Mouse (Mus musculus): ENCODE data around the gene Calm3.
"Not testable (repeated sequence)": the region's sequence is repeated elsewhere in the genome, so short reads cannot be mapped to it uniquely, and the experiment has no call there.

Calm3 gene

DNA sequence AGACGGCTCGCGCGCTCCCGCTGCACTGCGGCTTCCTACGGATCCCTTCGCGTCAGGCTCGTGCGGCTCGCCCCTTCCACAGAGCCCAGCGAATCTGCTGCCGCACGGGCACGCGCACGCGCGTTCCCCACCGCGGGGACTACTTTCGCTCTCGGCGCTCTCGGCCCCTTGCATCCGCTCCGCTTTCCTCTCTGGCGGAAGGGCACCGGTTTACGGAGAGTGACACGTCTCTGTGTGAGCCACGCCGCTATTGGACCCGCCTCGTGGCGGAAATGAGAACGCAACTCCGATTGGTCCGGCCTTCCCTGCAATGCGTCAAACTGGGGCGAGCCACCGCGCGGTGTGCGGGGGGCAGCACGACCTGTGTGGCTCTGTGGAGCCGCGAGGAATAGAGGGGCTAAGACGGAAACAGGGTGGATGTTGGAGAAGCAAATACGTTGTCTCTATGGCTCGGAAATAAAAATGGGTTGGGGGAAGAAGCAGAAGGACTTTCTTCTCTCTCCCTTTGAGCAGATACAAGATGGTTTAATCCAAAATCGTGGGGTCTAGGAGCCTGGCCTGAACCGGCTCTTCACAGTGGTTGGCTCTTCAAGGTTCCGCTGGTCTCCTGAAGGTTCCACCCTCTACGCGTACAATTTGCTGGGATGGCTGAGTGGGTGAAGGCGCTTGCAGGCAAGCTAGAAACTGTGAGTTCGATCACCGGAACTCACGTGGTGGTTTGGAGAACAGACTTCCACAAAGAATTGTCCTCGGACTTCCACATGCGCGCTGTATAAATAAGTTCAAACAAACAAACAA, at the start of gene Calm3:
TSS of gene Calm3 (minus strand) at position 78 of the 798 bp plus-strand sequence.
- TF ChIP-seq CTCF (conservative IDR thresholded peaks at IDR 0.05; ENCODE audit: low read length) (no peak), NANOG (IDR thresholded peaks at IDR 0.05; ENCODE audit: borderline replicate concordance, low read length) (no peak), POU5F1 (IDR thresholded peaks at IDR 0.05; ENCODE audit: borderline replicate concordance, low read length) (no peak)
- Histone ChIP-seq H3K4me1 (replicated peaks; ENCODE audit: low read depth, low read length) (peaks cover 43% of the 10 kb centered on the region), H3K36me3 (ENCODE audit: insufficient read depth, low read length) (peaks cover 29% of the 10 kb centered on the region), H3K4me3 (replicated peaks; ENCODE audit: low read length) (peak within 1 kb of the TSS; percentile 100), H3K9me3 (ENCODE audit: low read length) (no peaks in the 10 kb centered on the region), H3K27me3 (ENCODE audit: insufficient read depth, low read length) (no peaks in the 10 kb centered on the region)

DNA sequence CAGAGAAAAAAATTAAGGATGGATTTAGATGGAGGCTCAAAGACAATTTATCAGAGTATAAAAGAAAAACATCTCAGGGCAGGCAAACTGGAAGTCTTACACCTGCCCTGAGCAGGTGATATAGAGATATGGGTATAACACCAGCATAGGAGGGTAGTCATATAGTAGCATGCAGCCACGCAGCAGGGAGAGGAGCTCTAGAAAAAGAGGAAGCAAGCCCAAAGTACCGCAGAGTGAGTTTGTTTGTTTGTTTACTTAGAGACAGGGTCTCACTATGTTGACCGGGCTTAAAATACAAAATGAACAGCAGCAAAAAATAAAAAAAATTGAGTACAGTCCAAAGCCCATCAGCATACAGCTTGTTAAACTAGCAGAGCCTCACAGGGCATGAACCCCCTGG, 47.2 kb upstream of the Calm3 start:
- H3K9me3 ChIP-seq (ENCODE audit: low read length), result no peaks in the 10 kb centered on the region
- no peak for TF ChIP-seq POU5F1 (IDR thresholded peaks at IDR 0.05; ENCODE audit: borderline replicate concordance, low read length)
- TF ChIP-seq NANOG (IDR thresholded peaks at IDR 0.05; ENCODE audit: borderline replicate concordance, low read length), result no peak
- no peaks in the 10 kb centered on the region for H3K36me3 ChIP-seq (ENCODE audit: insufficient read depth, low read length)
- no peak overlapping the region for H3K4me3 ChIP-seq (replicated peaks; ENCODE audit: low read length)
- H3K4me1 ChIP-seq (replicated peaks; ENCODE audit: low read depth, low read length), result peaks cover 4% of the 10 kb centered on the region
- no peaks in the 10 kb centered on the region for H3K27me3 ChIP-seq (ENCODE audit: insufficient read depth, low read length)

DNA sequence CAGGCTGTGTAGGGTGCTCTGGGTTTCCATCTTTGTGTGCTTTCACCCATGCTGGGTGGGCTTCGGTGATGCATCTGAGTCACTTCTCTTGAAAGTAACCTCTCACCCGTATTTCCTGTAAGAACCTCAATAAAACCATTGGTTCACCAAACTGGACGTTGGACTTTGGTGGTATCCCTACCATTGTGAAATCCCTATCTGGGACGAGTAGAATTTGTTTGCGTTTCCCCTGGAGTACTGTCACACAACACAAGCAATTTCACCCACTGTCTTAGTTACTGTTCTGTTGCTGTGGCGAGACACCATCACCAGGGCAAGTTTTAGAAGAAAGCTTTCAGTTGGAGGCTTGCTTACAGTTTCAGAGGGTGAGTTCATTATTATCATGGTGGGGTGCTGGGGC, 44.5 kb upstream of the Calm3 start:
- Histone ChIP-seq H3K9me3 (ENCODE audit: low read length) (no peaks in the 10 kb centered on the region), H3K4me1 (replicated peaks; ENCODE audit: low read depth, low read length) (peaks cover 7% of the 10 kb centered on the region), H3K4me3 (replicated peaks; ENCODE audit: low read length) (no peak overlapping the region), H3K36me3 (ENCODE audit: insufficient read depth, low read length) (no peaks in the 10 kb centered on the region), H3K27me3 (ENCODE audit: insufficient read depth, low read length) (no peaks in the 10 kb centered on the region; the same call in 1 of the 2 replicates)
- TF ChIP-seq POU5F1 (IDR thresholded peaks at IDR 0.05; ENCODE audit: borderline replicate concordance, low read length) (no peak), NANOG (IDR thresholded peaks at IDR 0.05; ENCODE audit: borderline replicate concordance, low read length) (no peak), CTCF (conservative IDR thresholded peaks at IDR 0.05; ENCODE audit: low read length) (no peak)

DNA sequence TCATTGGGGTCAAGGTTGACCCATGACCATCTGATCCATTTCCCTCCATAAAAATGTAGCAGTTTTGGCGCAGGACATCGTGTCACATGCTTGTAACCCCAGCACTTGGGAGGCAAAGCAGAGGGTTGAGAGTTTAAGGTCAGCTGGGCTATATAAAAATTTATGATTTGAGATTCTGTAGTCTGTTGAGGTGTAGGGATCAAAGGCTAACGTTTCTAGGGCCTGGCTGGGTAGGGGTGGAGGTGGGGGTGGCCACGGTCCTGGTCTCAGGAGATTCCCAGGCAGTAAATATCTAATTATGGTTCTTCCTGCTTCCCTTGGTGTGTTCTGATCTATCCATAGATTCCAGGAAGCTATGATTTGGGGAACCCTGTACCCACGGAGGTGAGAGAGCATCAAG, 37.8 kb upstream of the Calm3 start:
- Histone ChIP-seq H3K9me3 (ENCODE audit: low read length) (no peaks in the 10 kb centered on the region), H3K4me1 (replicated peaks; ENCODE audit: low read depth, low read length) (peaks cover 24% of the 10 kb centered on the region), H3K36me3 (ENCODE audit: insufficient read depth, low read length) (no peaks in the 10 kb centered on the region), H3K27me3 (ENCODE audit: insufficient read depth, low read length) (peaks cover 21% of the 10 kb centered on the region), H3K4me3 (replicated peaks; ENCODE audit: low read length) (no peak overlapping the region)
- TF ChIP-seq CTCF (conservative IDR thresholded peaks at IDR 0.05; ENCODE audit: low read length), result no peak
- TF ChIP-seq NANOG (IDR thresholded peaks at IDR 0.05; ENCODE audit: borderline replicate concordance, low read length), result no peak
- TF ChIP-seq POU5F1 (IDR thresholded peaks at IDR 0.05; ENCODE audit: borderline replicate concordance, low read length), result no peak

DNA sequence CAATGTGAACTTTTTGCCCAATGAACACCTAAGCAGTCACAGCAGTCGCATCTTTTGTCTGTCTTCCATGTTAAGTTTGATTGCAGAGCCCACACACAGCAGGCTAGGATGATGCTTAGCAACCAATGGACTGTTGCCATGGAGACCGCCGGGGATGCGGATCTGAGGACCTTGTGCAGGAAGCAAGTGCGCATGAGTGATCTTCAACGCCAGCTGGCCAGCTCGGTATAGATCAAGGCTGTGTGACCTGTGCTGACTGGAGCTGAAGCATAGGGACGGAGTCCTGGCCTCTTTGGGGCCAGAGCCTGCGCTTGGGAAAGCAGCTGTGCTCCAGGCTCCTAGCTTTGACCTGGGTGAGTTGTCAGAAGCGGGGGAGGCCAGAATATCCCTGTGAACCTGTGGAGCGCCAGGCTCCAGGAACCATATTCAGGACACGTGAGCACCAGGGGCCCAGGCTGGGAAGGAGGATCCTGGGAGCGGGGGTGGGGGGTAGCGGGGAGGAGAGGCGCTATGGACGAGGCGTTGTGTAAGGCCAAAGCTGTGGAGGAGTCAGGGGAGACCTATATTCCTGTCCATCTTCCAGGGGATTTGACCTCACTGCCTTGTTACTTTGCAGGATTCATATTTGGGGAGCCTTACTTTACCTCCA, 35.7 kb upstream of the Calm3 start, which contains the start of gene Pnmal1:
TSS of gene Pnmal1 (plus strand) at position 141 of the 649 bp plus-strand sequence.
- no peaks in the 10 kb centered on the region for H3K9me3 ChIP-seq (ENCODE audit: low read length)
- peaks cover 21% of the 10 kb centered on the region for H3K27me3 ChIP-seq (ENCODE audit: insufficient read depth, low read length)
- peaks cover 21% of the 10 kb centered on the region for H3K4me1 ChIP-seq (replicated peaks; ENCODE audit: low read depth, low read length)
- no peaks in the 10 kb centered on the region for H3K36me3 ChIP-seq (ENCODE audit: insufficient read depth, low read length)
- TF ChIP-seq NANOG (IDR thresholded peaks at IDR 0.05; ENCODE audit: borderline replicate concordance, low read length) (no peak), CTCF (conservative IDR thresholded peaks at IDR 0.05; ENCODE audit: low read length) (no peak), POU5F1 (IDR thresholded peaks at IDR 0.05; ENCODE audit: borderline replicate concordance, low read length) (no peak)
- no peak within 1 kb of the TSS for H3K4me3 ChIP-seq (replicated peaks; ENCODE audit: low read length)

DNA sequence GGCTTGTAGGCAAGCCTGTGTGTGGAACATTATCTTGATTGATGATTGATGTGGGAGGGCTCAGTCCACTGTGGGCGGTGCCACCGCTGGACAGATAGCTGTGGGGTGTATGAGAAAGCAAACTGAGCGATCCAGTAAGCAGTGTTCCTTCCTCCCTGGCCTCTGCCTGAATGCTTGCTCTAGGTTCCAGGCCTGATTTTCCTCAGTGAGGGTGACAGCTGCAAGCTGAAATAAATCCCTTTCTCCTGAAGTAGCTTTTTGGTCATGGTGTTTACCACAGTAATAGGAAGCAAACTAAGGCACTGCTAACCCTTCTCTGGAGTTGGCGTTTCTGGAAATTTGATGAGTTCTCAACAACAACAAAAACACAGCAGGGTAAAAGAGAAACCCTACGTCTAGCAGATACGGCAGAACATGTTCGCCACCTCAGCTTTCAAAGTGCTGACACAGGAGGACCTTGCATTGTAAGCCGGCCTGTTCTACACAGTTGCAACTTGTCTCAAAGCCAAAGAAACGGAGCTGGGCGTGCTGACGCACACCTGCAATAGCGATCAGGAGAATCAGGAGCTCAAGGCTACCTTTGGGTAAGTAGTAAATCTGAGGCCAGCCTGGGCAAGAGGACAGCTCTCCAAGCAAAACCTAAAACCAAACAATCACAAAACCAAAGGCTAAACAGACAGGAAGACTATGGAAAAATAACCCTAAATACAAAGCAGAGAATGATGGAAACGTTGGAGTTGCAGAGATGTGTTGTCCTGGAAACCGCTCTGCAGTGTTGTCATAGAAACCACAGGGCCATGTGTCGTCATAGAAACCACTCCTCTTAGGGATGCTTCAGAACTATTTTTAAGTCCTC, 32.7 kb upstream of the Calm3 start:
- Histone ChIP-seq H3K36me3 (ENCODE audit: insufficient read depth, low read length) (no peaks in the 10 kb centered on the region), H3K4me1 (replicated peaks; ENCODE audit: low read depth, low read length) (peaks cover 28% of the 10 kb centered on the region), H3K4me3 (replicated peaks; ENCODE audit: low read length) (no peak overlapping the region), H3K27me3 (ENCODE audit: insufficient read depth, low read length) (peaks cover 17% of the 10 kb centered on the region), H3K9me3 (ENCODE audit: low read length) (no peaks in the 10 kb centered on the region)
- TF ChIP-seq CTCF (conservative IDR thresholded peaks at IDR 0.05; ENCODE audit: low read length), result no peak
- no peak for TF ChIP-seq POU5F1 (IDR thresholded peaks at IDR 0.05; ENCODE audit: borderline replicate concordance, low read length)
- TF ChIP-seq NANOG (IDR thresholded peaks at IDR 0.05; ENCODE audit: borderline replicate concordance, low read length), result no peak

DNA sequence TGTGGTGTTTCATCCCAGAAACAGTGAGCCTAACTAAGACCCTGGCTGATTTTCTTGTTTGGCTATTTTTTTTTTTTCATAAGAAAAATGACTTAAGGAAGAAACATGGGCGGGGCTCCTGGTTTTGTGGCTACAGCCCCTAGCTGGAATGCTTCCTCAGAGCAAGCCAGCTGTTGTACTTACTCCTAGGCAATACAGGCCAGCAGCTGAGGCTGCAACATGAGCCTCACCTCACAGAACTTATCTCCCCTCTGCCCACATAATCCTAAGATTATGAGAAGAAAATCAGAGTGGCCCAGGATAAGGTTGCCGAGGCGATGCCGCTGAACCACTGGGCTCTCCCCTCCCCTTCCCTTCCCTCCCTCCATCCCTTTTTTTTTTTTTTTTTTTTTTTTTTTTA, 31.8 kb upstream of the Calm3 start:
- Histone ChIP-seq H3K27me3 (ENCODE audit: insufficient read depth, low read length) (peaks cover 7% of the 10 kb centered on the region), H3K9me3 (ENCODE audit: low read length) (no peaks in the 10 kb centered on the region), H3K4me1 (replicated peaks; ENCODE audit: low read depth, low read length) (peaks cover 33% of the 10 kb centered on the region), H3K4me3 (replicated peaks; ENCODE audit: low read length) (no peak overlapping the region), H3K36me3 (ENCODE audit: insufficient read depth, low read length) (no peaks in the 10 kb centered on the region)
- TF ChIP-seq NANOG (IDR thresholded peaks at IDR 0.05; ENCODE audit: borderline replicate concordance, low read length), result no peak
- TF ChIP-seq CTCF (conservative IDR thresholded peaks at IDR 0.05; ENCODE audit: low read length), result no peak
- TF ChIP-seq POU5F1 (IDR thresholded peaks at IDR 0.05; ENCODE audit: borderline replicate concordance, low read length), result no peak

DNA sequence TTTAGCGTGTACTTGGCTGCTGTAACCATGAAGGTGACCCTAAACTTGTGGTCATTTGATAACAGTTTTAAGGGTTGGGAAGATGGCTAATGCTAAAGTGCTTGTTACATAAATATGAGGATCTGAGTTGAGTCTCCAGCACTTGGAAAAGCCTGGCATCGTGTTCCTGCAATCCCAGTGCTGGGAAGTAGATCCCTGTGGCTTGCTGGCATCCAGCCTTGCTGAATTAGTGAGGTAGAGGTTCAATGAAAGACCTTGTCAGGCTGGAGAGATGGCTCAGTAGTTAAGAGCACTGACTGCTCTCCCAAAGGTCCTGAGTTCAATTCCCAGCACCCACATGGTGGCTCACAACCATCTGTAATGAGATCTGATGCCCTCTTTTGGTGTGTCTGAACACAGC, 29.9 kb upstream of the Calm3 start:
- Histone ChIP-seq H3K4me1 (replicated peaks; ENCODE audit: low read depth, low read length) (peaks cover 35% of the 10 kb centered on the region), H3K27me3 (ENCODE audit: insufficient read depth, low read length) (peaks cover 17% of the 10 kb centered on the region)
- not testable (repeated sequence) for H3K9me3 ChIP-seq (ENCODE audit: low read length); H3K36me3 ChIP-seq (ENCODE audit: insufficient read depth, low read length); H3K4me3 ChIP-seq (replicated peaks; ENCODE audit: low read length)

Data from E14TG2a.4 (cell line).